Mouse (Mus musculus) thymus, adult 2 months (tissue): ENCODE measurements around the gene Camk2b.

Experiments used
- CTCF ChIP-seq: fragments of 200-500 bp; IDR thresholded peaks from 2 replicates; pipeline ENCODE4 v1.5.1; 2012; ENCODE audit warnings: mild to moderate bottlenecking, control low read depth, low read length, moderate library complexity, borderline replicate concordance; ENCODE audit not compliant: control insufficient read depth, poor library complexity, insufficient read depth; ENCODE audit errors: extremely low read depth
- POLR2A ChIP-seq: fragments of 200-500 bp; IDR thresholded peaks from 2 replicates; pipeline ENCODE4 v1.6.1; 2012; ENCODE audit warnings: mild to moderate bottlenecking, low read length, control low read depth, moderate library complexity; ENCODE audit not compliant: control insufficient read depth, poor library complexity, insufficient read depth; ENCODE audit errors: extremely low read depth

DNA sequence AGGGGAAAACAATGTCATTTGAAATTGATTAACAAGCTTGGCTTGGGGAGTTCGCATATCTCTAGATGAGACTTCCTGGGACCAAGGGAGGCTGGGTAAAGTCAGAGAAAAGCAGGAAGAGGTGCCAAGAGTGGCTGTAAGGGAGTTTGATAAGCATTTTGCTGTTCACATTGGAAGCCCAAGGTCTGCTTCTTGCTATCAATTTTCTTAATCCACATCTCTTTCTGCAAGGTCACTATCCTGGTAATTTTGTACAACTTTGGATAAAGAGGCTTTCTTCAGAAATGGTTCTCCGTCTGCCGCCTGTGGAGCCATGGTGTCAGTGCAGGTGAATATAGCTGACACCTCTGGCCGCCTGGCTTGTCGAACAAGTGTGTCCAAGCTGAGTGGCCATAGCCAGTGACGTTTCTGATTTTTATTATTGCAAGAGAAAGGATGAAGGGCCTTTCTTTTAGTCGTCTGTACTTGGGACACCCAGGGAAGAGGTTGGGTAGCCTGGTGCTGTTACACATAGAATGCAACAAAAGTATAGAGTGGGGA lies 111.1 kb downstream of the Camk2b start:
- 0 out of 2 replicates have a peak, but pooled peaks have one; percentile 36 for TF ChIP-seq CTCF
- no peak for TF ChIP-seq POLR2A
